Mouse (Mus musculus): ENCODE measurements around the gene Srp54b. TPM values are rescaled to one million over a fixed set of nuclear protein-coding genes. Genes with fewer than 3 reads are reported as not detected.
"Not testable (repeated sequence)": the region's sequence is repeated elsewhere in the genome, so short reads cannot be mapped to it uniquely, and the experiment has no call there.

The Srp54b gene
- 52.7 and 54.6 TPM in 2 replicates for polyA plus RNA-seq (2015; fragmentation: Nextera tagmentation; extraction: Ambion mirVana)

DNA sequence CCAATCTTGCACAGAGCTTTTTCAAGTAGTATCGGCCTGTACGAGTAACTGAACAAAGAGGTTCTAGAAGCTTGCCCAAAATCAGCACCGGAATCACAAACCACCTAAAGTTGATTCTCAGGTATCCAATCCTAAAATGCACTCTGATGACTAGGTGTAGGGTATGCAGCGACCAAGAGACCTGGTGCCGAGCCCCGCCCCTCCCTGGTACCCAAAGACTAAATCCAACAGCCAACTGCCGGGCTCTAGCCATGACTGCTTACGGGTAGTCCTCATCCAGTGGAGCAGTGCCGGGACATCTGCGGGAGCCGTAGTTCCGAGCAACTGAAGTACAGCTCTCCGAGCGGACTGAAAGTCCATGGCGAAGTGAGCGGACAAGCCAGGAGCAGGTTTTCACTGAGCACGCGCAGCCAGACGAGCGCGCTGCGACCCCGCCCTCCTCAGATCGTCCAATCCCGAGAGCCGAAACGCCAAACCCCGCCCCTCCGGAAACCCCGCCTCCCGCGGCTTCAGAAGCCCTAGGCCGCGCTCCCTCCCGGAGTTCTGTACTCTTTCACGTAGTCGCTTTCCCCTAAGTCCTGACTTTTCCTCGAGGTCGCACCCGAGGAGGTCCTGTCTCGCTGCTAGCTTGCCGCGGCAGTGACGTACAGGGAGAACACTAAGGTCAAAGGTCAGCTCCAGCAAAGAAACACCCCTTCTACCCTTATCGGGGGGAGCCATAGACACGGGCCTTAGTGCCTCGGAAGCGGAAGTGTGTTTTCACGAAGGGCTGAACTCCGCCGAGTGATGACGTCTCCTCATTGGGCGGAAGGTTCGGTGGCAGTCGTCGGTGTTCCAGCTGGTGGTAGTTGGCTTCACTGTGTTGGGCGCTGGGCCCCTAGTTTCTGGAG, at the start of gene Srp54b:
TSS of gene Srp54b (plus strand) at position 546 of the 890 bp plus-strand sequence.
- not testable (repeated sequence) for H3K36me3 ChIP-seq (ENCODE audit: control insufficient read depth, insufficient read depth, low read length); H3K4me1 ChIP-seq (replicated peaks; ENCODE audit: control insufficient read depth, insufficient read depth, low read length); H3K9ac ChIP-seq (ENCODE audit: low read length); H3K27me3 ChIP-seq (ENCODE audit: control insufficient read depth, insufficient read depth, low read depth, low read length); H3K4me2 ChIP-seq (ENCODE audit: low read depth, low read length); H3K9me3 ChIP-seq (ENCODE audit: control insufficient read depth, low read length); H3K27ac ChIP-seq (ENCODE audit: low read length)
- 0 out of 2 replicates have a peak within 1 kb of the TSS, but pooled peaks have one; percentile 19 for H3K4me3 ChIP-seq (ENCODE audit: low read length)
- WGBS: no CpG with 5 or more reads among the region's 57 CpGs
- peak; percentile 98 for ATAC-seq (ENCODE audit: low read depth)

DNA sequence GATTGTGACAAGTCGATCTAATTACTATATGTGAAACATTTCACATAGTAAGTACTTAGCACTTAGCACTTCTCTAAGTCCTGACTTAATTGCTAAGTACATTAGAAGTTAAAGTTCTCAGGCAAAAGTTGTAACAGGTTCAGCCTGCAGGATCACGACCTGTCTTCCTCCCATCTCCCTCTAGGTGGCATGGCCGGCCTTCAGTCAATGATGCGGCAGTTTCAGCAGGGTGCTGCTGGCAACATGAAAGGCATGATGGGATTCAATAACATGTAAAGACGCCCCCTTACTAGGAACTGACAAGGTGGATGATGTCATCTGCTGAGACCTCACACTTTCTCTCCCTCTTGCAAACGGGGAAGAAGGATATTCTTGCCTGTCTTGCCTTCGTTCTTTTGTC, 42.3 kb upstream of the Srp54b start:
- not testable (repeated sequence) for H3K4me2 ChIP-seq (ENCODE audit: low read depth, low read length); H3K9me3 ChIP-seq (ENCODE audit: control insufficient read depth, low read length); ATAC-seq (ENCODE audit: low read depth); H3K4me1 ChIP-seq (replicated peaks; ENCODE audit: control insufficient read depth, insufficient read depth, low read length); H3K27me3 ChIP-seq (ENCODE audit: control insufficient read depth, insufficient read depth, low read depth, low read length); H3K27ac ChIP-seq (ENCODE audit: low read length); H3K36me3 ChIP-seq (ENCODE audit: control insufficient read depth, insufficient read depth, low read length); H3K9ac ChIP-seq (ENCODE audit: low read length); H3K4me3 ChIP-seq (ENCODE audit: low read length)
- no CpG with 5 or more reads among the region's 7 CpGs for WGBS

DNA sequence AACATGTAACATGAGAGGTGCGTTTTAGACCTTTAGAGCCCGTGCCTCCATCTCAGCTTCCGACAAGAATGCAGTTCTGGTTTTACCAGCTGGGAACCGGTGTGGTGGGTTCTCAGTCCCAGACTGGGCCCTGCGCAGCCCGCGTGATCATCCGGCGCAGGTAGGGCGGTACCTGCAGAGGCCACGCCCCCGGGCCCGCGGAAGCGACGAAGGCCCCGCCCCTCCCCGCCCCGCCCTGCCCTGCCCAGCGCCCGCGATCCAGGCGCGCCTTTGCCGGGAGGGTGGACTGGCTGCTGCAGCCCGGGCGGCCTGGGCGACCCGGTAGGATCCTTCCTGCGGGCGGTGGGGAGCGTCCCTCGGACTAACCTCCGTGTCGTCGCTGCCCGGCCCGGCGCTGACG, 30.7 kb upstream of the Srp54b start, which contains the start of gene Fam177a:
TSS of gene Fam177a (plus strand) at position 228 of the 400 bp plus-strand sequence.
- H3K27me3 ChIP-seq (ENCODE audit: control insufficient read depth, insufficient read depth, low read depth, low read length); H3K4me1 ChIP-seq (replicated peaks; ENCODE audit: control insufficient read depth, insufficient read depth, low read length); H3K9ac ChIP-seq (ENCODE audit: low read length); H3K4me2 ChIP-seq (ENCODE audit: low read depth, low read length); H3K36me3 ChIP-seq (ENCODE audit: control insufficient read depth, insufficient read depth, low read length); H3K4me3 ChIP-seq (ENCODE audit: low read length); H3K9me3 ChIP-seq (ENCODE audit: control insufficient read depth, low read length); H3K27ac ChIP-seq (ENCODE audit: low read length): not testable (repeated sequence)
- WGBS: no CpG with 5 or more reads among the region's 40 CpGs
- ATAC-seq (ENCODE audit: low read depth): peak; percentile 99

DNA sequence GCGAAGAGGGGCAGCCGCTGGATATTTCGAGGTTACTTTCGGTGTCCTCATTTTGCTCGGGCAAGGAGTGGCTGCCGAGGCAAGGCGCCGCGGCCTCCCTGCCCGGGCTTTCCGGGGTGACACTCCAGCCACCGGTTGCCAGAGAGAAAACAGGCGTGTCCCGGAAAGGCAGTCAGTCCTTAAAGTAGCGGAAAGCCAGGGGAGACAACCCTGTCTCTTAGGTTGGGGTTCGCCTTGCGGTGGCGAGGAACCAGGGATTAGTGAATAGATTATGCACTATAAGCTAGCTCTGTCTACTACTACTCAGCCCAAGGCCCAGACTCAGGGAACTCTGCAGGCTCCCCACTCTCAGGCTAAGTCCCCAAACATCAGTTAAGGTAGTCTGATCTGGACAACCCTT, 30.2 kb upstream of the Srp54b start:
- not testable (repeated sequence) for H3K36me3 ChIP-seq (ENCODE audit: control insufficient read depth, insufficient read depth, low read length); H3K27ac ChIP-seq (ENCODE audit: low read length); H3K4me1 ChIP-seq (replicated peaks; ENCODE audit: control insufficient read depth, insufficient read depth, low read length); H3K27me3 ChIP-seq (ENCODE audit: control insufficient read depth, insufficient read depth, low read depth, low read length); H3K9ac ChIP-seq (ENCODE audit: low read length); H3K9me3 ChIP-seq (ENCODE audit: control insufficient read depth, low read length); H3K4me3 ChIP-seq (ENCODE audit: low read length); H3K4me2 ChIP-seq (ENCODE audit: low read depth, low read length)
- peak; percentile 64 for ATAC-seq (ENCODE audit: low read depth)
- no CpG with 5 or more reads among the region's 18 CpGs for WGBS

DNA sequence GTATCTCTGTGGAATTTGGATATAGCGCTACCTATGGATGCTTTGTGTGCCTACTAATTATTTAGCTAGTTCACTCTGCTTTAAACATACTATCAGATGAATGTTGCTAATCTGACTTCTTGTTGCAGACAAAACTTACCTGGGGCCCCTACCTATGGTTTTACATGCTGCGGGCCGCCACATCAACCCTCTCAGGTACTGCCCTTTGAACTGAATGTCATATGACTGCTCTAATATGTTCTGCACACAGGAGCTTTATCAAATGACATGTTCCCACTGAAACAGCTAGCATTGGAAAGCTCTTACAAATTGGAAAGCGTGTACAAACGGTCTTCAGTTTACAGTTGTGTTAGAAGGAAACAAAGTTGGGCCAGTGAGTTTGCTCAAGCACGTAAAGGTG, 19.4 kb upstream of the Srp54b start:
- not testable (repeated sequence) for H3K4me1 ChIP-seq (replicated peaks; ENCODE audit: control insufficient read depth, insufficient read depth, low read length); H3K27ac ChIP-seq (ENCODE audit: low read length); ATAC-seq (ENCODE audit: low read depth); H3K4me3 ChIP-seq (ENCODE audit: low read length); H3K9me3 ChIP-seq (ENCODE audit: control insufficient read depth, low read length); H3K9ac ChIP-seq (ENCODE audit: low read length); H3K27me3 ChIP-seq (ENCODE audit: control insufficient read depth, insufficient read depth, low read depth, low read length); H3K36me3 ChIP-seq (ENCODE audit: control insufficient read depth, insufficient read depth, low read length); H3K4me2 ChIP-seq (ENCODE audit: low read depth, low read length)
- no CpG with 5 or more reads among the region's 6 CpGs for WGBS

DNA sequence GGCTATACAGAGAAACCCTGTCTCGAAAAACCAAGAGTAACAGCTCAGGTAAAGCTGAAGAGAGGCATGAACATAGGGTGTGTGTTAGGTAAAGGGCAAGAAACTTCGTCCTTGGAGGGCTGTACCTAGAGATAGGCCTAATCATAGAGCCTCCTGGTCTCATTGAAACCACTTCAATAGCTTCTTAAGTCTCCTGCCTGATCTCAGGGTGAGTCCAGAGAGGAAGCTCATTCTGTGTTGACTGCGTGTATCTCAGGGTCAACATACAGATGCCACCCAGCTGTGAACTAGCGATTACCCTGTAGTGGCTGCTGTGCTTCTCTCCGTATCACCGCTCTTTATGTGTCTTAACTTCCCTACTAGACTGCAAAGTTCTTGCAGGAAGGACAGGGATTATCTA, 17.0 kb upstream of the Srp54b start:
- not testable (repeated sequence) for H3K36me3 ChIP-seq (ENCODE audit: control insufficient read depth, insufficient read depth, low read length); H3K9me3 ChIP-seq (ENCODE audit: control insufficient read depth, low read length); H3K4me3 ChIP-seq (ENCODE audit: low read length); H3K4me1 ChIP-seq (replicated peaks; ENCODE audit: control insufficient read depth, insufficient read depth, low read length); H3K4me2 ChIP-seq (ENCODE audit: low read depth, low read length); H3K27ac ChIP-seq (ENCODE audit: low read length); H3K27me3 ChIP-seq (ENCODE audit: control insufficient read depth, insufficient read depth, low read depth, low read length); H3K9ac ChIP-seq (ENCODE audit: low read length); ATAC-seq (ENCODE audit: low read depth)
- WGBS: no CpG with 5 or more reads among the region's 6 CpGs

DNA sequence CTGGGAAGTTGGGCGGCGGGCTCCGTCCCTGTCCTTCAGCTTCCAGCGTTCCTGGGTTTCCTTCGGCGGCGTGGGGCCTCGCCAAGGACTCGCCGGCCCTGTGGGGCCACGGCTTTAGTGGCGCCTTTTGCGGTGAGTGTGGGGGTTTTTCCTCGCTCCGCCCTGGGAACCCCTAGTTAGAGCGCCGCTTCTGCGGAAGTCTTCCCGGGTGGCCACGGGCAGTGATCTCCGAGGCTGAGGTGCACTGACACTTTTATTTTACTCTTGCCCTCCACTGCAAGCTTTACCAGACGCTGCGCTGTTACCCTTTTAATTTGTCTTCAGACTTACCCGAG, 512 bp downstream of the Srp54b start:
- not testable (repeated sequence) for H3K9ac ChIP-seq (ENCODE audit: low read length); H3K4me2 ChIP-seq (ENCODE audit: low read depth, low read length); H3K9me3 ChIP-seq (ENCODE audit: control insufficient read depth, low read length); H3K27ac ChIP-seq (ENCODE audit: low read length); H3K36me3 ChIP-seq (ENCODE audit: control insufficient read depth, insufficient read depth, low read length); H3K4me1 ChIP-seq (replicated peaks; ENCODE audit: control insufficient read depth, insufficient read depth, low read length); H3K27me3 ChIP-seq (ENCODE audit: control insufficient read depth, insufficient read depth, low read depth, low read length)
- 0 out of 2 replicates have a peak overlapping the region, but pooled peaks have one; percentile 19 for H3K4me3 ChIP-seq (ENCODE audit: low read length)
- WGBS: 0% methylated on average over 6 of the region's 24 CpGs
- peak; percentile 48 for ATAC-seq (ENCODE audit: low read depth)

DNA sequence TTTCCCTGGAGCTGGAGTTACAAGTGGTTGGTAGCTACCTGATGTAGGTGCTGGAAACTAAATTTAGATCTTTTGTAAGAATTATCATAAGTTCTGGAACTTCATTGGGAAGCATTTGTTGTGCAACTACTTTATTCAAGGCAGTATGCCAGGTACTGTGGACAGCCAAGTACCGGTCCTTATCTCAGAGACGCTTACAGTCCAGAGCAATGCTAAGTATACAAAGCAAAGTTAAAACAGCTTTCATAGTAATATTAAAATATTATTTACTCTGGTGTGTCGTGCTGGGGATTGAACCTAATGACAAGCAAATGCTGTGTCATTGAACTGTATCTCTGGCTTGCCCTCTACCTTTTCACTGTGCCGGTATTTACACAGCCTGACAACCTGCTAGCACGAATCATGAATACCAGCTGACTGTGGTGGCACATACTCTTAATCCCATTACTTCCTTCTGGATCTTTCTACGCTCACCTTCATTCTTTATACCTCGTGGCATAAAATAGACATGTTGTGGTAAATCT, 12.2 kb downstream of the Srp54b start:
- no CpG with 5 or more reads among the region's 7 CpGs for WGBS
- not testable (repeated sequence) for ATAC-seq (ENCODE audit: low read depth)

DNA sequence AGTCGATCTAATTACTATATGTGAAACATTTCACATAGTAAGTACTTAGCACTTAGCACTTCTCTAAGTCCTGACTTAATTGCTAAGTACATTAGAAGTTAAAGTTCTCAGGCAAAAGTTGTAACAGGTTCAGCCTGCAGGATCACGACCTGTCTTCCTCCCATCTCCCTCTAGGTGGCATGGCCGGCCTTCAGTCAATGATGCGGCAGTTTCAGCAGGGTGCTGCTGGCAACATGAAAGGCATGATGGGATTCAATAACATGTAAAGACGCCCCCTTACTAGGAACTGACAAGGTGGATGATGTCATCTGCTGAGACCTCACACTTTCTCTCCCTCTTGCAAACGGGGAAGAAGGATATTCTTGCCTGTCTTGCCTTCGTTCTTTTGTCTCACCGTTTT, 32.8 kb downstream of the Srp54b start:
- H3K4me3 ChIP-seq (ENCODE audit: low read length); H3K36me3 ChIP-seq (ENCODE audit: control insufficient read depth, insufficient read depth, low read length); H3K4me1 ChIP-seq (replicated peaks; ENCODE audit: control insufficient read depth, insufficient read depth, low read length); H3K27me3 ChIP-seq (ENCODE audit: control insufficient read depth, insufficient read depth, low read depth, low read length); H3K9ac ChIP-seq (ENCODE audit: low read length); H3K27ac ChIP-seq (ENCODE audit: low read length); ATAC-seq (ENCODE audit: low read depth); H3K9me3 ChIP-seq (ENCODE audit: control insufficient read depth, low read length); H3K4me2 ChIP-seq (ENCODE audit: low read depth, low read length): not testable (repeated sequence)
- no CpG with 5 or more reads among the region's 8 CpGs for WGBS

More for the DNA sequence above, 12.2 kb downstream of the Srp54b start:
- H3K9ac ChIP-seq (ENCODE audit: low read length); H3K4me3 ChIP-seq (ENCODE audit: low read length); H3K4me2 ChIP-seq (ENCODE audit: low read depth, low read length); H3K27me3 ChIP-seq (ENCODE audit: control insufficient read depth, insufficient read depth, low read depth, low read length); H3K4me1 ChIP-seq (replicated peaks; ENCODE audit: control insufficient read depth, insufficient read depth, low read length); H3K9me3 ChIP-seq (ENCODE audit: control insufficient read depth, low read length); H3K36me3 ChIP-seq (ENCODE audit: control insufficient read depth, insufficient read depth, low read length); H3K27ac ChIP-seq (ENCODE audit: low read length): not testable (repeated sequence)

Measured in lung, embryonic 16.5 days (tissue).